Mouse (Mus musculus): ENCODE measurements around the gene Zbtb33.

- TF ChIP-seq POLR2A (IDR thresholded peaks at IDR 0.05; ENCODE audit: borderline replicate concordance, insufficient read depth, low read length) (no peak), CTCF (IDR thresholded peaks at IDR 0.05; ENCODE audit: borderline replicate concordance, insufficient read depth, low read depth, low read length) (no peak)
Measured at GRCm38 (mm10) chrX:38229888-38230287, 40.3 kb downstream of the Zbtb33 start.

All from cerebellum, adult 2 months (tissue).